ENCODE assay signal across 30 mouse cellular contexts in the genomic region with DNA sequence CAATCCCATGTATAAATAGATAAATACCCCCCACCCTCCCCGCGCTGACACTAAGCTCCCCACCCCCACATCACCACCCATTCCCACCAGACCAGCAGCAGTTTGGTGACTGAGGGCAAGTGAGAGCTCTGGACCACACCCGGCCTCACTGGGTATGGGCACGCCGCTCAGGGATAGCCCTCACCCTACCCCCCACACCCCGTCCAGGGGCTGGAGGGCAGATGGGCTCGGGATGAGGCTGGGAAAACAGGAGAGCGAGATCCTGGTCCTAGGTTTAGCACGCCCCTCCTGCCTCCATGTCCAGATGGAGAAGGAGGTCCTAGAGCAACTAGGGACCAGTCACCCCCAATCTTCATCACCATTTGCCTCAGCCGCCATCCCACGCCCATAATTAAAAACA. TPM values are rescaled to one million over a fixed set of nuclear protein-coding genes. Genes with fewer than 3 reads are reported as not detected.
DNase-seq lines count a peak whose midpoint lies in the region; ATAC-seq and TF ChIP-seq lines count a peak whose summit lies in the region.
"Had no signal": no experiment of that assay in that cellular context is flagged by ENCODE, and none has a peak within 500 bp of the region (broad histone marks: within the 10 kb centered on the region; RNA-seq: fewer than 3 reads in every experiment).

No protein-coding gene starts in this region.

- 93% methylated on average over 11 of the region's 11 CpGs for WGBS in forebrain, embryonic 11.5 days
- WGBS in forebrain, embryonic 13.5 days, result 89% methylated on average over 11 of the region's 11 CpGs
- 88% methylated on average over 11 of the region's 11 CpGs for WGBS in heart, postnatal 0 days
- WGBS in liver, embryonic 12.5 days (ENCODE audit: insufficient replicate concordance), result 60% methylated on average over 11 of the region's 11 CpGs
- 64% methylated on average over 11 of the region's 11 CpGs for whole genome bisulfite sequencing in liver, embryonic 16.5 days (ENCODE audit: insufficient replicate concordance)

- TF ChIP-seq CTCF in heart, postnatal 0 days (IDR thresholded peaks at IDR 0.05; ENCODE audit: low read depth), result no peak

- intact Hi-C loops in heart, postnatal 36 days (cut with DNase I), result no loop called here

- no peaks in the 10 kb centered on the region for H3K9me3 ChIP-seq in forebrain, embryonic 11.5 days (ENCODE audit: control insufficient read depth, low read length)
- H3K9me3 ChIP-seq in forebrain, embryonic 13.5 days (replicated peaks), result no peaks in the 10 kb centered on the region
- no peaks in the 10 kb centered on the region for H3K9me3 ChIP-seq in heart, postnatal 0 days (replicated peaks; ENCODE audit: control insufficient read depth, low read length)
- no peaks in the 10 kb centered on the region for H3K9me3 ChIP-seq in liver, embryonic 12.5 days (replicated peaks)
- no peaks in the 10 kb centered on the region for H3K9me3 ChIP-seq in liver, embryonic 16.5 days (replicated peaks; ENCODE audit: control insufficient read depth, low read length)
- H3K9me3 ChIP-seq: embryonic facial prominence, embryonic 10.5 days; hindbrain, embryonic 10.5 days; intestine, embryonic 15.5 days; midbrain, embryonic 13.5 days had no signal

- peak; percentile 53 for DNase-seq in forebrain, embryonic 11.5 days (ENCODE audit: low spot score)
- no peak for DNase-seq in heart, postnatal 0 days (ENCODE audit: low spot score)
- no peak for DNase-seq in heart, postnatal 36 days
- DNase-seq in embryo, embryonic 9.5 days (ENCODE audit: extremely low spot score), result no peak
- DNase-seq: cerebellum, adult 18-20 months; forebrain, postnatal 0 days; gastrocnemius, postnatal 25 days; kidney, adult 8-10 months; lung, adult 2 months had no signal

- no peaks in the 10 kb centered on the region for H3K27me3 ChIP-seq in forebrain, embryonic 11.5 days (ENCODE audit: control insufficient read depth, insufficient read depth, low read length)
- no peaks in the 10 kb centered on the region for H3K27me3 ChIP-seq in forebrain, embryonic 13.5 days
- no peaks in the 10 kb centered on the region for H3K27me3 ChIP-seq in heart, postnatal 0 days (ENCODE audit: control insufficient read depth, insufficient read depth, low read length)
- no peaks in the 10 kb centered on the region for H3K27me3 ChIP-seq in liver, embryonic 12.5 days (replicated peaks)
- no peaks in the 10 kb centered on the region for H3K27me3 ChIP-seq in liver, embryonic 16.5 days (ENCODE audit: control insufficient read depth, insufficient read depth, low read depth, low read length)
- H3K27me3 ChIP-seq: intestine, embryonic 15.5 days; midbrain, embryonic 13.5 days; Patski had no signal

- peaks cover 22% of the 10 kb centered on the region for H3K36me3 ChIP-seq in forebrain, embryonic 11.5 days (ENCODE audit: control insufficient read depth, insufficient read depth, low read length)
- peaks cover 57% of the 10 kb centered on the region for H3K36me3 ChIP-seq in forebrain, embryonic 13.5 days (ENCODE audit: poor library complexity, severe bottlenecking)
- H3K36me3 ChIP-seq in heart, postnatal 0 days (replicated peaks; ENCODE audit: control insufficient read depth, insufficient read depth, low read length), result peaks cover 51% of the 10 kb centered on the region
- peaks cover 61% of the 10 kb centered on the region for H3K36me3 ChIP-seq in liver, embryonic 12.5 days
- peaks cover 45% of the 10 kb centered on the region for H3K36me3 ChIP-seq in liver, embryonic 16.5 days (ENCODE audit: control insufficient read depth, insufficient read depth)

- H3K9ac ChIP-seq in forebrain, embryonic 11.5 days (ENCODE audit: low read length), result no peak overlapping the region
- H3K9ac ChIP-seq in forebrain, embryonic 13.5 days, result no peak overlapping the region
- no peak overlapping the region for H3K9ac ChIP-seq in heart, postnatal 0 days (replicated peaks; ENCODE audit: low read depth, low read length)
- H3K9ac ChIP-seq in liver, embryonic 12.5 days, result peak overlapping the region; percentile 61
- 0 out of 2 replicates have a peak overlapping the region, but pooled peaks have one; percentile 18 for H3K9ac ChIP-seq in liver, embryonic 16.5 days (ENCODE audit: low read depth, low read length)
- H3K9ac ChIP-seq: forebrain, postnatal 0 days; intestine, embryonic 15.5 days had no signal

- ATAC-seq in forebrain, embryonic 11.5 days (replicated peaks; ENCODE audit: low FRiP score), result no peak
- no peak for ATAC-seq in forebrain, embryonic 13.5 days
- no peak for ATAC-seq in heart, postnatal 0 days (ENCODE audit: insufficient read depth, low read depth)
- no peak for ATAC-seq in liver, embryonic 12.5 days
- ATAC-seq in liver, embryonic 16.5 days (ENCODE audit: low read depth), result no peak
- ATAC-seq: forebrain, postnatal 0 days; hindbrain, embryonic 16.5 days; intestine, embryonic 15.5 days; midbrain, embryonic 13.5 days; Patski had no signal

- H3K4me2 ChIP-seq in forebrain, embryonic 11.5 days (ENCODE audit: low read depth, low read length, severe bottlenecking), result no peak overlapping the region
- H3K4me2 ChIP-seq in forebrain, embryonic 13.5 days, result no peak overlapping the region
- no peak overlapping the region for H3K4me2 ChIP-seq in heart, postnatal 0 days (ENCODE audit: low read depth, low read length)
- H3K4me2 ChIP-seq in liver, embryonic 12.5 days, result peak overlapping the region; percentile 77
- no peak overlapping the region for H3K4me2 ChIP-seq in liver, embryonic 16.5 days (ENCODE audit: low read depth, low read length)
- H3K4me2 ChIP-seq: intestine, embryonic 15.5 days; midbrain, embryonic 13.5 days had no signal

- TF ChIP-seq EP300 in heart, postnatal 0 days (IDR thresholded peaks at IDR 0.05; ENCODE audit: low read depth), result no peak

- H3K4me1 ChIP-seq in forebrain, embryonic 11.5 days (replicated peaks; ENCODE audit: control insufficient read depth, insufficient read depth, low read length), result peaks cover 1% of the 10 kb centered on the region; the same call in 1 of the 2 replicates
- peaks cover 9% of the 10 kb centered on the region for H3K4me1 ChIP-seq in forebrain, embryonic 13.5 days
- H3K4me1 ChIP-seq in heart, postnatal 0 days (ENCODE audit: control insufficient read depth, insufficient read depth), result peaks cover 8% of the 10 kb centered on the region; the same call in 1 of the 2 replicates
- peaks cover 81% of the 10 kb centered on the region for H3K4me1 ChIP-seq in liver, embryonic 12.5 days
- peaks cover 60% of the 10 kb centered on the region for H3K4me1 ChIP-seq in liver, embryonic 16.5 days (ENCODE audit: control insufficient read depth, low read depth, low read length)

- H3K27ac ChIP-seq in forebrain, embryonic 11.5 days (ENCODE audit: low read depth, low read length), result no peak overlapping the region
- H3K27ac ChIP-seq in forebrain, embryonic 13.5 days, result no peak overlapping the region
- H3K27ac ChIP-seq in heart, postnatal 0 days (ENCODE audit: low read depth), result 0 out of 2 replicates have a peak overlapping the region, but pooled peaks have one; percentile 74
- peak overlapping the region; percentile 86 for H3K27ac ChIP-seq in liver, embryonic 12.5 days
- H3K27ac ChIP-seq in liver, embryonic 16.5 days (ENCODE audit: low read length), result peak overlapping the region; percentile 99
- H3K27ac ChIP-seq: embryonic facial prominence, embryonic 10.5 days; hindbrain, embryonic 10.5 days had no signal

- no peak overlapping the region for H3K4me3 ChIP-seq in forebrain, embryonic 11.5 days (ENCODE audit: low read depth, low read length)
- H3K4me3 ChIP-seq in forebrain, embryonic 13.5 days, result no peak overlapping the region
- no peak overlapping the region for H3K4me3 ChIP-seq in heart, postnatal 0 days (ENCODE audit: low read depth, low read length)
- peak overlapping the region; percentile 8; the same call in 1 of the 2 replicates for H3K4me3 ChIP-seq in liver, embryonic 12.5 days
- H3K4me3 ChIP-seq in liver, embryonic 16.5 days (ENCODE audit: low read depth, low read length), result no peak overlapping the region
- H3K4me3 ChIP-seq: hindbrain, embryonic 10.5 days; intestine, embryonic 15.5 days; midbrain, embryonic 13.5 days had no signal

RNA-seq across cellular contexts. Expression of a gene that starts 2.0 kb away (rescaled TPM):
- polyA plus RNA-seq in forebrain, embryonic 11.5 days (2014; fragmentation: Nextera tagmentation; extraction: Ambion mirVana), result 89.4 and 92.5 TPM in 2 replicates
- polyA plus RNA-seq in forebrain, embryonic 13.5 days (2015; fragmentation: Nextera tagmentation; extraction: Ambion mirVana), result 95.9 and 99.4 TPM in 2 replicates
- total RNA-seq in heart, postnatal 0 days (2014; rRNA removed; ENCODE audit: low replicate concordance), result 115 and 134 TPM in 2 replicates
- polyA plus RNA-seq in heart, postnatal 0 days (2015; fragmentation: Nextera tagmentation; extraction: Ambion mirVana), result 113 and 114 TPM in 2 replicates
- 100 to 1,000 TPM in 1 of 2 experiments, 10 to 100 TPM in 1; 99.8 to 112 TPM for total RNA-seq in heart, postnatal 36 days (2021)
- polyA plus RNA-seq in liver, embryonic 12.5 days (2016; fragmentation: Nextera tagmentation; extraction: Ambion mirVana), result 114 TPM in 2 replicates
- polyA plus RNA-seq in liver, embryonic 16.5 days (2015; fragmentation: Nextera tagmentation; extraction: Ambion mirVana), result 86.8 and 90.6 TPM in 2 replicates

RNA-seq across cellular contexts. Expression of a gene that starts 24.0 kb away (rescaled TPM):
- not detected in 2 replicates for polyA plus RNA-seq in forebrain, embryonic 11.5 days (2014; fragmentation: Nextera tagmentation; extraction: Ambion mirVana)
- 0.05 and 0.15 TPM in 2 replicates for polyA plus RNA-seq in forebrain, embryonic 13.5 days (2015; fragmentation: Nextera tagmentation; extraction: Ambion mirVana)
- 1.4 and 1.9 TPM in 2 replicates for total RNA-seq in heart, postnatal 0 days (2014; rRNA removed; ENCODE audit: low replicate concordance)
- 0.11 TPM in 2 replicates for polyA plus RNA-seq in heart, postnatal 0 days (2015; fragmentation: Nextera tagmentation; extraction: Ambion mirVana)
- total RNA-seq in heart, postnatal 36 days (2021), result under 1 TPM; 0.22 to 0.35 TPM
- polyA plus RNA-seq in liver, embryonic 12.5 days (2016; fragmentation: Nextera tagmentation; extraction: Ambion mirVana), result not detected in 2 replicates
- not detected in 2 replicates for polyA plus RNA-seq in liver, embryonic 16.5 days (2015; fragmentation: Nextera tagmentation; extraction: Ambion mirVana)
- total RNA-seq: adrenal gland, adult 18-20 months; monocyte, adult 5-6 weeks had no signal
- polyA plus RNA-seq: embryonic facial prominence, embryonic 10.5 days; intestine, embryonic 15.5 days; limb, embryonic 11.5 days; Patski; small intestine, adult 2 months; stomach, embryonic 16.5 days had no signal

RNA-seq across cellular contexts. Expression of a gene that starts 37.7 kb away (rescaled TPM):
- 20.1 and 20.6 TPM in 2 replicates for polyA plus RNA-seq in forebrain, embryonic 11.5 days (2014; fragmentation: Nextera tagmentation; extraction: Ambion mirVana)
- 13.7 and 14.3 TPM in 2 replicates for polyA plus RNA-seq in forebrain, embryonic 13.5 days (2015; fragmentation: Nextera tagmentation; extraction: Ambion mirVana)
- total RNA-seq in heart, postnatal 0 days (2014; rRNA removed; ENCODE audit: low replicate concordance), result 31.6 and 34.4 TPM in 2 replicates
- polyA plus RNA-seq in heart, postnatal 0 days (2015; fragmentation: Nextera tagmentation; extraction: Ambion mirVana), result 5.5 and 6.0 TPM in 2 replicates
- total RNA-seq in heart, postnatal 36 days (2021), result 10 to 100 TPM; 56.9 to 60.3 TPM
- polyA plus RNA-seq in liver, embryonic 12.5 days (2016; fragmentation: Nextera tagmentation; extraction: Ambion mirVana), result 7.0 TPM in 2 replicates
- 3.9 and 4.0 TPM in 2 replicates for polyA plus RNA-seq in liver, embryonic 16.5 days (2015; fragmentation: Nextera tagmentation; extraction: Ambion mirVana)

RNA-seq across cellular contexts. Expression of a gene that starts 43.6 kb away (rescaled TPM):
- 0.47 and 0.68 TPM in 2 replicates for polyA plus RNA-seq in forebrain, embryonic 11.5 days (2014; fragmentation: Nextera tagmentation; extraction: Ambion mirVana)
- not detected in 2 replicates for polyA plus RNA-seq in forebrain, embryonic 13.5 days (2015; fragmentation: Nextera tagmentation; extraction: Ambion mirVana)
- not detected in 2 replicates for total RNA-seq in heart, postnatal 0 days (2014; rRNA removed; ENCODE audit: low replicate concordance)
- not detected in 2 replicates for polyA plus RNA-seq in heart, postnatal 0 days (2015; fragmentation: Nextera tagmentation; extraction: Ambion mirVana)
- total RNA-seq in heart, postnatal 36 days (2021), result not detected
- polyA plus RNA-seq in liver, embryonic 12.5 days (2016; fragmentation: Nextera tagmentation; extraction: Ambion mirVana), result not detected in 2 replicates
- polyA plus RNA-seq in liver, embryonic 16.5 days (2015; fragmentation: Nextera tagmentation; extraction: Ambion mirVana), result not detected in 2 replicates
- total RNA-seq: adrenal gland, adult 18-20 months; adrenal gland, postnatal 4 days; common myeloid progenitor, adult 5-6 weeks; ES-E14; forebrain, postnatal 0 days; gastrocnemius, postnatal 25 days; layer of hippocampus, postnatal 14 days; megakaryocyte, adult 5-6 weeks; monocyte, adult 5-6 weeks; neutrophil, adult 5-6 weeks had no signal
- polyA plus RNA-seq: heart, embryonic 14.5 days; intestine, embryonic 15.5 days; limb, embryonic 11.5 days; lung, adult 2 months; Patski; small intestine, adult 2 months; stomach, embryonic 16.5 days had no signal

RNA-seq across cellular contexts. Expression of a gene that starts 55.3 kb away (rescaled TPM):
- 0.41 and 0.43 TPM in 2 replicates for polyA plus RNA-seq in forebrain, embryonic 11.5 days (2014; fragmentation: Nextera tagmentation; extraction: Ambion mirVana)
- polyA plus RNA-seq in forebrain, embryonic 13.5 days (2015; fragmentation: Nextera tagmentation; extraction: Ambion mirVana), result not detected in 2 replicates
- not detected in 2 replicates for total RNA-seq in heart, postnatal 0 days (2014; rRNA removed; ENCODE audit: low replicate concordance)
- polyA plus RNA-seq in heart, postnatal 0 days (2015; fragmentation: Nextera tagmentation; extraction: Ambion mirVana), result 0.07 TPM in 1 of 2 replicates, not detected in the other
- total RNA-seq in heart, postnatal 36 days (2021), result under 1 TPM; 0.27 to 0.33 TPM
- polyA plus RNA-seq in liver, embryonic 12.5 days (2016; fragmentation: Nextera tagmentation; extraction: Ambion mirVana), result not detected in 2 replicates
- not detected in 2 replicates for polyA plus RNA-seq in liver, embryonic 16.5 days (2015; fragmentation: Nextera tagmentation; extraction: Ambion mirVana)
- total RNA-seq: monocyte, adult 5-6 weeks had no signal
- polyA plus RNA-seq: forebrain, postnatal 0 days; heart, embryonic 14.5 days; intestine, embryonic 15.5 days; Patski had no signal

Comparison
In these comparisons a context has a peak if more than half of its experiments do, and no peak if none do; other contexts are left out.
1. H3K27ac ChIP-seq: peak in heart, postnatal 0 days (single experiment), liver, embryonic 12.5 days (single experiment) and liver, embryonic 16.5 days (single experiment); none in forebrain, embryonic 11.5 days (single experiment) and forebrain, embryonic 13.5 days (single experiment).
2. H3K9ac ChIP-seq: peak in liver, embryonic 12.5 days (single experiment) and liver, embryonic 16.5 days (single experiment); none in forebrain, embryonic 11.5 days (single experiment), forebrain, embryonic 13.5 days (single experiment) and heart, postnatal 0 days (single experiment).